Mouse (Mus musculus) gastrocnemius, postnatal 36 days (tissue): Measurements from ENCODE around the gene Odr4. TPM values are rescaled to one million over a fixed set of nuclear protein-coding genes. Genes with fewer than 3 reads are reported as not detected.

ENCODE experiments used
- DNase-seq, 2 experiments: peaks; one replicate each; pipeline ENCODE4 v3.0.0; 2022
- intact Hi-C: fragments of 180-260 bp; cut with DNase I; formaldehyde crosslinking; loops from one replicate; pipeline ENCODE4 v1.15.1; 2025
- total RNA-seq, 2 experiments: library from RNA; stranded (reverse); gene quantifications; 2 replicates each; pipeline ENCODE4 v1.2.3; 2021

Gene Odr4
- total RNA-seq, 2 experiments from 2014 or later, result 16.3 to 23.7 TPM

- intact Hi-C loops, result no loop called here
- no peak for DNase-seq
These were observed 73.7 kb downstream of the Odr4 start, which contains the start of gene Pdc for GRCm38 (mm10) chr1:150319205-150319604. Gene Pdc, plus strand, starts transcription at chr1:150319417.

Other genes starting within 250 kb of the Odr4 start
- gene Pdc, start 73.7 kb downstream of the Odr4 start, total RNA-seq, result under 1 TPM in 1 of 2 experiments, not detected in 1; 0.42 TPM
- gene Tpr, start 242 bp downstream of the Odr4 start, total RNA-seq, result 10 to 100 TPM; 78.0 to 99.3 TPM
- 10 to 100 TPM in 1 of 2 experiments, 1 to 10 TPM in 1; 9.0 to 12.8 TPM for gene Prg4, start 73.1 kb upstream of the Odr4 start, total RNA-seq